Mouse (Mus musculus): ENCODE data around the gene 1700013F07Rik. TPM values are rescaled to one million over a fixed set of nuclear protein-coding genes. Genes with fewer than 3 reads are reported as not detected.

1700013F07Rik gene
- polyA plus RNA-seq (2021; fragmentation: Nextera tagmentation): 1.4 and 2.2 TPM in 2 replicates
- long read RNA-seq, experiment 1, partial matches to known transcripts: 0 of 3 reads
- long read RNA-seq, experiment 1, other reads (novel, unspliced or antisense): 3 of 3 reads
- long read RNA-seq, experiment 2: 0 reads

GRCm38 (mm10) chr3:108533951-108534350, at the start of gene 1700013F07Rik:
Gene 1700013F07Rik (plus strand): TSS chr3:108534150.

GRCm38 (mm10) chr3:108536517-108537260, 2.7 kb downstream of the 1700013F07Rik start, which contains the start of gene 5330417C22Rik:
Gene 5330417C22Rik (minus strand): TSS chr3:108536536.

GRCm38 (mm10) chr3:108562133-108562730, 28.3 kb downstream of the 1700013F07Rik start, which contains the start of gene Tmem167b:
Gene Tmem167b (minus strand): TSS chr3:108562466.

GRCm38 (mm10) chr3:108571443-108572294, 37.7 kb downstream of the 1700013F07Rik start, which contains the start of gene Taf13:
Gene Taf13 (plus strand): TSS chr3:108571698.

GRCm38 (mm10) chr3:108590786-108591529, 57.0 kb downstream of the 1700013F07Rik start, which contains the start of gene Wdr47:
Gene Wdr47 (plus strand): TSS chr3:108591279.

Other genes with a start within 250 kb of the 1700013F07Rik start
- gene Mybphl, start 169.2 kb upstream of the 1700013F07Rik start, polyA plus RNA-seq (2021; fragmentation: Nextera tagmentation): 0.21 TPM in 1 of 2 replicates, not detected in the other
- gene Psrc1, start 150.3 kb upstream of the 1700013F07Rik start, polyA plus RNA-seq (2021; fragmentation: Nextera tagmentation): 6.6 and 8.6 TPM in 2 replicates
- 25.5 and 26.9 TPM in 2 replicates for gene Celsr2, start 118.6 kb upstream of the 1700013F07Rik start, polyA plus RNA-seq (2021; fragmentation: Nextera tagmentation)
- 171 and 174 TPM in 2 replicates for gene Sars, start 88.9 kb upstream of the 1700013F07Rik start, polyA plus RNA-seq (2021; fragmentation: Nextera tagmentation)
- gene 5330417C22Rik, start 2.4 kb downstream of the 1700013F07Rik start, polyA plus RNA-seq (2021; fragmentation: Nextera tagmentation): 20.3 and 36.9 TPM in 2 replicates
- gene Tmem167b, start 28.3 kb downstream of the 1700013F07Rik start, polyA plus RNA-seq (2021; fragmentation: Nextera tagmentation): 28.1 and 35.1 TPM in 2 replicates
- gene Taf13, start 37.5 kb downstream of the 1700013F07Rik start, polyA plus RNA-seq (2021; fragmentation: Nextera tagmentation): 24.2 and 28.5 TPM in 2 replicates
- 37.9 and 48.9 TPM in 2 replicates for gene Wdr47, start 57.1 kb downstream of the 1700013F07Rik start, polyA plus RNA-seq (2021; fragmentation: Nextera tagmentation)
- gene Clcc1, start 119.8 kb downstream of the 1700013F07Rik start, polyA plus RNA-seq (2021; fragmentation: Nextera tagmentation): 56.8 and 82.0 TPM in 2 replicates
- 6.6 and 8.0 TPM in 2 replicates for gene Gpsm2, start 188.2 kb downstream of the 1700013F07Rik start, polyA plus RNA-seq (2021; fragmentation: Nextera tagmentation)
- not detected in 2 replicates for gene Aknad1, start 205.5 kb downstream of the 1700013F07Rik start, polyA plus RNA-seq (2021; fragmentation: Nextera tagmentation)

Measured in left cerebral cortex, adult 6 months (tissue).